Mouse (Mus musculus): ENCODE data around the gene Camkv. TPM values are rescaled to one million over a fixed set of nuclear protein-coding genes. Genes with fewer than 3 reads are reported as not detected.

Gene Camkv
- polyA plus RNA-seq (2015; fragmentation: Nextera tagmentation; extraction: Ambion mirVana), result 0.10 and 0.20 TPM in 2 replicates

GRCm38 (mm10) chr9:107935374-107935773 is at the start of gene Camkv:
TSS of gene Camkv (plus strand) at chr9:107935674.

GRCm38 (mm10) chr9:107887804-107888266 is 47.6 kb upstream of the Camkv start, which contains the start of gene Mon1a:
TSS of gene Mon1a (plus strand) at chr9:107888151.

DNA sequence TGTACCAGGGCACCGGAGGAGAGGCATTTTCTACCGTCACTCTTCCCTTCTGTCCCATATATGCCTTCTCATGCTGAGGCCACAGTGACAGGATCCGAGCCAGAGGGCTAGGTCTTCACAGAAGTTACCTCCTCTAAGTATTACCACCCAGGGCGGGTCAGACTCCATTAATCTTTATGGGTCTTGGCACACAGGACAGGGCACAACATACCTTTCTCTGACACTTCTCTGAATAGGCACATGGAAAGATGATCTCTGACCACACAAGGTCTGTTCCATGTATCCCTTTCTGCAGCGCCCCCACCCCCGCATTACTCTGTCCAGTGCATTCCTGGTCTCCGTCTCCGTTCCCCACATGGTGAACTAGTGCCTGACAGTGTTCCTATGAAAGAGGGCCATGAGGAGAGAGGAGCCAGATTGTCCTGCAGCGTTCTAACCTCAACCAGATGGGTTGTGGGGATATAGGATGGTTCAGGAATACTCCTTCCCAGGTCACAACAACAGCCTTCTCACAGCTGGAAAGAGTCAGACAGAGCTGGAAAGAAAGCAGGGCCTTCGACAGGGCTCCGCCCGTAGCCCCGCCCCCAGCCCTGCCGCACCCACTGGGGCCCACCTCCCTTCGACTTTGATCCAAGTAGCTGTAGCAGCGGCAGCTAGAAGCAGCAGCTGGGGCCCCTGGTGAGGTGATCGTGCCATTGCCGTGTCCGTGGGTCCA is 29.1 kb upstream of the Camkv start, which contains the start of gene Mst1r:
TSS of gene Mst1r (plus strand) at position 622 of the 715 bp plus-strand sequence.

GRCm38 (mm10) chr9:107928169-107928568 is 7.3 kb upstream of the Camkv start, which contains the start of gene Actl11:
TSS of gene Actl11 (plus strand) at chr9:107928469.

GRCm38 (mm10) chr9:107949922-107950235 is 14.4 kb downstream of the Camkv start, which contains the start of gene Traip:
TSS of gene Traip (plus strand) at chr9:107950136.

DNA sequence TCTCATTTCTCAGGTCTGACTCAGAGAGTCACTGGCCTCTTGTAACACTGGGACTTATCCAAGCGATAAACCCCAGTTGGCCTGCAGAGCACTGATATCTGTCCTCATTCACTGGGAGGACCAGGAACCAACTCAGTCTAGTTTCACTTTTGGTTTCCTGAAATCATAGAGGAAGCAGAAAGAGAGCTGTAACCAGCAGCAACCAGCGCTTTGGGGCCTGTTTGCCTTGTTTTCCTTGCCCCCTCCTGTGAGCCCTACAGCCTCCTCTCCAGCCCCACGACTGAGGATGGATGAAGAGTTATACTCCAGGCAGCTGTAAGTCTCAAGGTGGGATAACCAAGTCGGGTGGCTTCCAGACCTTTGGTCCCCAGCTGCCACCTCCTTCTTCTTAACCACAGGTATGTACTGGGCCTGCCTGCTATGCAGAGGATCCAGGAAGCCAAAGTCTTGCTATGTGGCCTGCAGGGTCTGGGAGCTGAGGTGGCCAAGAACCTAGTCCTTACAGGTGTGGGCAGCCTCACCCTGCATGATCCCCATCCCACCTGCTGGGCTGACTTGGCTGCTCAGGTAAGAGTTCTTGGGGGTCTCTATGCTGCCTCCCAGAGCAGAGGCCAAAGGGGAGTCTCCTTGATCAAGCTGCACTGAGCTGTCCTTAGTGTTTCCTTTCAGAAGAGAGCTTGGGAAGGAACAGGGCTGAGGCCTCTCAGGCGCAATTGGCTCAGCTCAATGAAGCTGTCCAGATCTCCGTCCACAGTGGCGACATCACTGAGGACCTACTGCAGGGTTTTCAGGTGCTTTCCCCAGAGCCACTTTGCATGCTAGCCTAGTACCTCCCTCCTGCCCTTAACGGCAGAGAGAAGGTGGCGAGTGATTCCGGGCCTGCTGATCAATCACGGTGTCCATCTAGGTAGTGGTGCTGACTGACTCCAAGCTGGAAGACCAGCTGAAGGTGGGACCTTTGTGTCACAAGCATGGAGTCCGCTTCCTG is 40.2 kb downstream of the Camkv start, which contains the start of gene Uba7:
TSS of gene Uba7 (plus strand) at position 107 of the 988 bp plus-strand sequence.

DNA sequence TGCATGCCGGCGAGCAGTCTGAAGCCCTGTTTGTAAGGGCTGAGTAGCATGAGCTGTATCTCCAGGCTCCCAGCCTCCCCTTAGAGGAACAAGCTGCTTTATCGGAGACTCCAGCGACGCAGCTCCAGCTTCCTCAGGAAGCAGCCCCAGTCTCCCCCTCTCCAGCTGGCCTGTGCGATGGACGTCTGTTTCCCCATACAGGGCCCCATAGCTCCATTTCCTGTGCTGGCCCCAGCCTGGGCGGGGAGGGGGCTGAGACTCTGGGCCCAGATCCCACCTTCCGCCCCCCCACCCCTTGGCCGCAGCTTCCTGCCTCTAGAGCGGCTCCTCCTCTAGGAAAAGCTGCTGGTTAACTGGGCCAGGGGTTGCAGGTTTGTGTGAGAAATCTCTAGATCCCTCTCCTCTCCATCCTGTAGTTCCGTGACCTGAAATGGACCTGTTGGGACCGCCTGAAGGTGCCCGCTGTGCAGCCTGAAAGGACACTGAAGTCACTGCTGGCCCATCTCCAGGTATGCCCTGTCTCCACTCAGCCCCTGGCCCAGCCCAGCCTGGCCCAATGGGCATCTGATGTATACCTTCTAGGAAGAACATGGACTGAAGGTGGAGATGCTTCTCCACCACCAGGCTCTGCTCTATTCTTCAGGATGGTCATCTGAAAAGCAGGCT is 47.3 kb downstream of the Camkv start, which contains the start of gene Gm20661:
TSS of gene Gm20661 (plus strand) at position 378 of the 666 bp plus-strand sequence.

GRCm38 (mm10) chr9:107985131-107986119 is 50.0 kb downstream of the Camkv start, which contains the start of gene Inka1:
TSS of gene Inka1 (minus strand) at chr9:107985879.

DNA sequence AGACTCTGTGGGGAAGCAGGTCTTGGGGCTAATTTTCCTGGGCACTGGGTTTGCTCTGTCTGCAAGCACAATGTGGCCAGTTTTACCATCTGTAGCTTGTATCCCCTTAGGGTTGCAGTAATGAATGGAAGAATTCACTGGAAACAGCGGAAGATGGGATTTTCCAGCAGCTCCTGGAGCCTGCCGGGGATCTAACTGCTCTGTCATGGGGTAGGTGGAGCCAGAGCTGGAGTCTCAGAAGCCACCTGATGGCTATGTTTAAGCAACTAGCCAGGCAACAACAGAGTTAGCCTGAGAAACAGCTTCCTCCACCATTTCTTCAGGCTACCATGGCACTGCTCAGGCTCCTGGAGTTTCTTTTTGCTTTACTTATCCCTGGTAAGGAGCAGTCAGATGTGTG is 56.7 kb downstream of the Camkv start, which contains the start of gene Cdhr4:
TSS of gene Cdhr4 (plus strand) at position 301 of the 400 bp plus-strand sequence.

DNA sequence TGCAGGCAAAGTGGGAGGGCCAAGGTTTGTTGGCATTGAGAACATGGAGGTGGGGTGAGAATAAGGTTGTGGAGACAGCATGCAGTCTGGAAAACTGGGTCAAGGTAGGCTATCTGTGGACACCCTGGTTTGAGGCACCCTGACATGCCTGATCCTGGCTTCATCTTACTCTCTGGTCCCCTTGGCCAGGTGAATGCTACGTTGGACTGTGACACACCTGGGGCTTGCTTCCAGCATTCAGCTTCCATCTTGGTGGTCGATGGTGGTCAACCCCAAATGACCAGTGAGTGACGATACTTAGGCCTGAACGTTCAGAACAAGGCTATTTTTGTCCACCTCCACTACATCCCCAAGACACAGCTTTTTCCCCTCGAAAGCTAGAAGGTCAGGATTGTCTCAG is 60.6 kb downstream of the Camkv start, which contains the start of gene Gm20662:
TSS of gene Gm20662 (plus strand) at position 301 of the 400 bp plus-strand sequence.

Other genes with a start within 250 kb of the Camkv start
- 4.4 and 6.3 TPM in 2 replicates for gene Sema3f, start 225.2 kb upstream of the Camkv start, polyA plus RNA-seq (2015; fragmentation: Nextera tagmentation; extraction: Ambion mirVana)
- gene Rbm5, start 164.7 kb upstream of the Camkv start, polyA plus RNA-seq (2015; fragmentation: Nextera tagmentation; extraction: Ambion mirVana), result 86.8 and 98.0 TPM in 2 replicates
- gene Rbm6, start 62.4 kb upstream of the Camkv start, polyA plus RNA-seq (2015; fragmentation: Nextera tagmentation; extraction: Ambion mirVana), result 37.4 and 39.2 TPM in 2 replicates
- gene Mon1a, start 47.5 kb upstream of the Camkv start, polyA plus RNA-seq (2015; fragmentation: Nextera tagmentation; extraction: Ambion mirVana), result 5.0 and 5.7 TPM in 2 replicates
- gene Mst1r, start 28.8 kb upstream of the Camkv start, polyA plus RNA-seq (2015; fragmentation: Nextera tagmentation; extraction: Ambion mirVana), result 2.1 and 2.4 TPM in 2 replicates
- not detected in 2 replicates for gene Actl11, start 7.2 kb upstream of the Camkv start, polyA plus RNA-seq (2015; fragmentation: Nextera tagmentation; extraction: Ambion mirVana)
- gene Traip, start 14.5 kb downstream of the Camkv start, polyA plus RNA-seq (2015; fragmentation: Nextera tagmentation; extraction: Ambion mirVana), result 18.6 and 19.2 TPM in 2 replicates
- 74.5 and 86.4 TPM in 2 replicates for gene Uba7, start 39.8 kb downstream of the Camkv start, polyA plus RNA-seq (2015; fragmentation: Nextera tagmentation; extraction: Ambion mirVana)
- gene Gm20661, start 47.4 kb downstream of the Camkv start, polyA plus RNA-seq (2015; fragmentation: Nextera tagmentation; extraction: Ambion mirVana), result 0.77 and 1.3 TPM in 2 replicates
- gene Inka1, start 50.2 kb downstream of the Camkv start, polyA plus RNA-seq (2015; fragmentation: Nextera tagmentation; extraction: Ambion mirVana), result 75.4 and 77.7 TPM in 2 replicates
- 2.2 and 3.8 TPM in 2 replicates for gene Cdhr4, start 56.8 kb downstream of the Camkv start, polyA plus RNA-seq (2015; fragmentation: Nextera tagmentation; extraction: Ambion mirVana)
- gene Gm20662, start 60.7 kb downstream of the Camkv start, polyA plus RNA-seq (2015; fragmentation: Nextera tagmentation; extraction: Ambion mirVana), result 0.17 TPM in 1 of 2 replicates, not detected in the other
- gene Ip6k1, start 66.8 kb downstream of the Camkv start, polyA plus RNA-seq (2015; fragmentation: Nextera tagmentation; extraction: Ambion mirVana), result 43.7 and 46.3 TPM in 2 replicates
- gene Gmppb, start 113.6 kb downstream of the Camkv start, polyA plus RNA-seq (2015; fragmentation: Nextera tagmentation; extraction: Ambion mirVana), result 14.6 and 15.7 TPM in 2 replicates
- 1.9 and 2.3 TPM in 2 replicates for gene Amigo3, start 117.5 kb downstream of the Camkv start, polyA plus RNA-seq (2015; fragmentation: Nextera tagmentation; extraction: Ambion mirVana)
- 3.4 and 4.5 TPM in 2 replicates for gene Mst1, start 144.8 kb downstream of the Camkv start, polyA plus RNA-seq (2015; fragmentation: Nextera tagmentation; extraction: Ambion mirVana)
- gene Rnf123, start 147.7 kb downstream of the Camkv start, polyA plus RNA-seq (2015; fragmentation: Nextera tagmentation; extraction: Ambion mirVana), result 90.1 and 92.6 TPM in 2 replicates
- gene Apeh, start 158.9 kb downstream of the Camkv start, polyA plus RNA-seq (2015; fragmentation: Nextera tagmentation; extraction: Ambion mirVana), result 130 and 136 TPM in 2 replicates

Data from spleen, postnatal 0 days (tissue).